Mouse (Mus musculus) G1E (cell line): ENCODE measurements around the gene Olfr938. TPM values are rescaled to one million over a fixed set of nuclear protein-coding genes. Genes with fewer than 3 reads are reported as not detected.

Experiments used
- ATAC-seq: 2 replicates; pipeline ENCODE4 v1.8.0; 2016; ENCODE audit warnings: mild to moderate bottlenecking; ENCODE audit not compliant: insufficient number of reproducible peaks, poor library complexity, low FRiP score, severe bottlenecking; ENCODE audit errors: extremely low read depth
- DNase-seq: peaks from one replicate; pipeline ENCODE4 v3.0.0; 2012; ENCODE audit warnings: low spot score
- H3K27me3 ChIP-seq: 2 replicates; pipeline ENCODE4 v1.6.1; 2012; ENCODE audit warnings: mild to moderate bottlenecking, low read length, inconsistent platforms; ENCODE audit not compliant: insufficient read depth
- H3K36me3 ChIP-seq: replicated peaks from 2 replicates; pipeline ENCODE3; 2012; ENCODE audit warnings: mild to moderate bottlenecking, inconsistent platforms
- H3K4me1 ChIP-seq: 2 replicates; pipeline ENCODE4 v1.6.1; 2012; ENCODE audit warnings: low read depth, low read length, inconsistent platforms, mixed read lengths; ENCODE audit not compliant: insufficient read depth
- H3K4me3 ChIP-seq: 2 replicates; pipeline ENCODE4 v1.5.1; 2012; ENCODE audit warnings: low read depth, mild to moderate bottlenecking, inconsistent platforms, low read length, moderate library complexity, mixed read lengths
- H3K9me3 ChIP-seq: replicated peaks from 2 replicates; pipeline ENCODE4 v1.6.1; 2012; ENCODE audit warnings: inconsistent platforms
- CTCF ChIP-seq: IDR thresholded peaks from 2 replicates; pipeline ENCODE4 v1.5.1; 2012; ENCODE audit warnings: low read depth, low read length, inconsistent platforms, mixed read lengths
- GATA1 ChIP-seq: IDR thresholded peaks from 2 replicates; pipeline ENCODE4 v1.6.1; 2012; ENCODE audit warnings: borderline replicate concordance, low read length, inconsistent platforms, mixed read lengths
- GATA2 ChIP-seq: IDR thresholded peaks from 2 replicates; pipeline ENCODE4 v1.6.1; 2012; ENCODE audit warnings: low read depth, low read length, inconsistent platforms, borderline replicate concordance
- POLR2AphosphoS5 ChIP-seq: IDR thresholded peaks from 2 replicates; pipeline ENCODE4 v1.6.1; 2012; ENCODE audit warnings: low read depth, low read length, inconsistent platforms; ENCODE audit not compliant: insufficient replicate concordance
- TAL1 ChIP-seq: conservative IDR thresholded peaks from 2 replicates; pipeline ENCODE4 v1.6.1; 2012; ENCODE audit warnings: low read depth, low read length, inconsistent platforms, mixed read lengths
- polyA plus RNA-seq: library from polyadenylated mRNA; stranded (reverse); fragments of >175 nt; gene quantifications from 2 replicates; pipeline ENCODE4 v1.2.3, GENCODE M21; 2012
- total RNA-seq, 2 experiments: library from RNA; stranded (forward) in 1 of 2; stranded (reverse) in 1 of 2; fragments of 200-1000 nt in 1 of 2; fragments of >200 nt in 1 of 2; fragmentation: Nextera tagmentation in 1 of 2; gene quantifications; 2 replicates each; pipeline ENCODE4 v1.2.3; 2014 to 2017

Olfr938 gene
- total RNA-seq (2014; fragmentation: Nextera tagmentation) (not detected in 2 replicates), total RNA-seq (2017) (not detected in 2 replicates), polyA plus RNA-seq (not detected in 2 replicates)

GRCm38 (mm10) chr9:39078787-39079186 is at the start of gene Olfr938:
Gene Olfr938 (minus strand): TSS chr9:39078887.
- no peak for TF ChIP-seq TAL1
- TF ChIP-seq GATA1 = no peak
- TF ChIP-seq POLR2AphosphoS5 = no peak
- no peak for TF ChIP-seq CTCF
- no peak for TF ChIP-seq GATA2
- Histone ChIP-seq H3K36me3 (no peaks in the 10 kb centered on the region), H3K4me1 (no peaks in the 10 kb centered on the region), H3K4me3 (no peak within 1 kb of the TSS), H3K27me3 (no peaks in the 10 kb centered on the region), H3K9me3 (peaks cover 6% of the 10 kb centered on the region)
- DNase-seq (no peak), ATAC-seq (no peak)

GRCm38 (mm10) chr9:39127831-39128230 is 49.1 kb upstream of the Olfr938 start, which contains the start of gene Olfr27:
Gene Olfr27 (plus strand): TSS chr9:39128131.
- Histone ChIP-seq H3K36me3 (no peaks in the 10 kb centered on the region), H3K9me3 (no peaks in the 10 kb centered on the region), H3K27me3 (no peaks in the 10 kb centered on the region), H3K4me1 (no peaks in the 10 kb centered on the region), H3K4me3 (no peak within 1 kb of the TSS)
- ATAC-seq = no peak
- no peak for TF ChIP-seq CTCF
- no peak for TF ChIP-seq GATA2
- no peak for TF ChIP-seq GATA1
- TF ChIP-seq TAL1 = no peak
- no peak for TF ChIP-seq POLR2AphosphoS5
- DNase-seq = no peak

GRCm38 (mm10) chr9:39127326-39127725 is 48.6 kb upstream of the Olfr938 start:
- Histone ChIP-seq H3K27me3 (no peaks in the 10 kb centered on the region), H3K36me3 (no peaks in the 10 kb centered on the region), H3K4me3 (no peak overlapping the region), H3K9me3 (no peaks in the 10 kb centered on the region), H3K4me1 (no peaks in the 10 kb centered on the region)
- DNase-seq (no peak), ATAC-seq (no peak)
- TF ChIP-seq GATA1 = no peak
- TF ChIP-seq POLR2AphosphoS5 = no peak
- TF ChIP-seq CTCF = no peak
- TF ChIP-seq TAL1 = no peak
- TF ChIP-seq GATA2 = no peak

- Histone ChIP-seq H3K36me3 (no peaks in the 10 kb centered on the region), H3K27me3 (no peaks in the 10 kb centered on the region), H3K9me3 (no peaks in the 10 kb centered on the region), H3K4me3 (no peak within 1 kb of the TSS), H3K4me1 (no peaks in the 10 kb centered on the region)
- DNase-seq = no peak
- TF ChIP-seq TAL1 = no peak
- TF ChIP-seq CTCF = no peak
- no peak for TF ChIP-seq GATA2
- TF ChIP-seq GATA1 = no peak
- no peak for ATAC-seq
Measured at GRCm38 (mm10) chr9:39064851-39065250, 13.8 kb downstream of the Olfr938 start, which contains the start of gene Olfr937. Gene Olfr937 (minus strand): TSS chr9:39064951.

Other genes with a start within 250 kb of the Olfr938 start
- gene Olfr924, start 234.4 kb downstream of the Olfr938 start, total RNA-seq (2014; fragmentation: Nextera tagmentation) = not detected in 2 replicates
- 0.06 and 0.11 TPM in 2 replicates for gene Olfr924, start 234.4 kb downstream of the Olfr938 start, total RNA-seq (2017)
- not detected in 2 replicates for gene Olfr924, start 234.4 kb downstream of the Olfr938 start, polyA plus RNA-seq
- not detected in 2 replicates for gene Olfr26, start 223.8 kb downstream of the Olfr938 start, total RNA-seq (2014; fragmentation: Nextera tagmentation)
- gene Olfr26, start 223.8 kb downstream of the Olfr938 start, total RNA-seq (2017) = 0.11 TPM in 1 of 2 replicates, not detected in the other
- not detected in 2 replicates for gene Olfr26, start 223.8 kb downstream of the Olfr938 start, polyA plus RNA-seq
- gene Olfr926, start 201.8 kb downstream of the Olfr938 start, total RNA-seq (2014; fragmentation: Nextera tagmentation) = not detected in 2 replicates
- 0.33 TPM in 1 of 2 replicates, not detected in the other for gene Olfr926, start 201.8 kb downstream of the Olfr938 start, total RNA-seq (2017)
- not detected in 2 replicates for gene Olfr926, start 201.8 kb downstream of the Olfr938 start, polyA plus RNA-seq
- not detected in 2 replicates for gene Olfr930, start 149.1 kb downstream of the Olfr938 start, total RNA-seq (2014; fragmentation: Nextera tagmentation)
- not detected in 2 replicates for gene Olfr930, start 149.1 kb downstream of the Olfr938 start, total RNA-seq (2017)
- gene Olfr930, start 149.1 kb downstream of the Olfr938 start, polyA plus RNA-seq = not detected in 2 replicates
- gene Olfr933, start 106.6 kb downstream of the Olfr938 start, total RNA-seq (2014; fragmentation: Nextera tagmentation) = not detected in 2 replicates
- 0.22 TPM in 1 of 2 replicates, not detected in the other for gene Olfr933, start 106.6 kb downstream of the Olfr938 start, total RNA-seq (2017)
- gene Olfr933, start 106.6 kb downstream of the Olfr938 start, polyA plus RNA-seq = not detected in 2 replicates
- not detected in 2 replicates for gene Olfr934, start 90.6 kb downstream of the Olfr938 start, total RNA-seq (2014; fragmentation: Nextera tagmentation)
- 0.16 TPM in 1 of 2 replicates, not detected in the other for gene Olfr934, start 90.6 kb downstream of the Olfr938 start, total RNA-seq (2017)
- not detected in 2 replicates for gene Olfr934, start 90.6 kb downstream of the Olfr938 start, polyA plus RNA-seq
- not detected in 2 replicates for gene Olfr935, start 79.2 kb downstream of the Olfr938 start, total RNA-seq (2014; fragmentation: Nextera tagmentation)
- 0.11 TPM in 1 of 2 replicates, not detected in the other for gene Olfr935, start 79.2 kb downstream of the Olfr938 start, total RNA-seq (2017)
- gene Olfr935, start 79.2 kb downstream of the Olfr938 start, polyA plus RNA-seq = not detected in 2 replicates
- gene Olfr146, start 55.5 kb downstream of the Olfr938 start, total RNA-seq (2014; fragmentation: Nextera tagmentation) = not detected in 2 replicates
- gene Olfr146, start 55.5 kb downstream of the Olfr938 start, total RNA-seq (2017) = 0.16 TPM in 1 of 2 replicates, not detected in the other
- gene Olfr146, start 55.5 kb downstream of the Olfr938 start, polyA plus RNA-seq = not detected in 2 replicates
- not detected in 2 replicates for gene Olfr937, start 13.9 kb downstream of the Olfr938 start, total RNA-seq (2014; fragmentation: Nextera tagmentation)
- gene Olfr937, start 13.9 kb downstream of the Olfr938 start, total RNA-seq (2017) = 1.1 TPM in 1 of 2 replicates, not detected in the other
- not detected in 2 replicates for gene Olfr937, start 13.9 kb downstream of the Olfr938 start, polyA plus RNA-seq
- not detected in 2 replicates for gene Olfr27, start 49.2 kb upstream of the Olfr938 start, total RNA-seq (2014; fragmentation: Nextera tagmentation)
- 0.33 TPM in 1 of 2 replicates, not detected in the other for gene Olfr27, start 49.2 kb upstream of the Olfr938 start, total RNA-seq (2017)
- not detected in 2 replicates for gene Olfr27, start 49.2 kb upstream of the Olfr938 start, polyA plus RNA-seq
- not detected in 2 replicates for gene Olfr943, start 87.4 kb upstream of the Olfr938 start, total RNA-seq (2014; fragmentation: Nextera tagmentation)
- gene Olfr943, start 87.4 kb upstream of the Olfr938 start, total RNA-seq (2017) = under 0.01 and 0.16 TPM in 2 replicates
- gene Olfr943, start 87.4 kb upstream of the Olfr938 start, polyA plus RNA-seq = not detected in 2 replicates
- not detected in 2 replicates for gene Olfr944, start 123.0 kb upstream of the Olfr938 start, total RNA-seq (2014; fragmentation: Nextera tagmentation)
- gene Olfr944, start 123.0 kb upstream of the Olfr938 start, total RNA-seq (2017) = 0.12 TPM in 1 of 2 replicates, not detected in the other
- not detected in 2 replicates for gene Olfr944, start 123.0 kb upstream of the Olfr938 start, polyA plus RNA-seq
- not detected in 2 replicates for gene Olfr1537, start 171.1 kb upstream of the Olfr938 start, total RNA-seq (2014; fragmentation: Nextera tagmentation)
- gene Olfr1537, start 171.1 kb upstream of the Olfr938 start, total RNA-seq (2017) = 0.11 and 0.12 TPM in 2 replicates
- gene Olfr1537, start 171.1 kb upstream of the Olfr938 start, polyA plus RNA-seq = not detected in 2 replicates
- not detected in 2 replicates for gene Olfr945, start 197.9 kb upstream of the Olfr938 start, total RNA-seq (2014; fragmentation: Nextera tagmentation)
- 0.06 TPM in 1 of 2 replicates, not detected in the other for gene Olfr945, start 197.9 kb upstream of the Olfr938 start, total RNA-seq (2017)
- not detected in 2 replicates for gene Olfr945, start 197.9 kb upstream of the Olfr938 start, polyA plus RNA-seq
- gene Olfr948, start 247.2 kb upstream of the Olfr938 start, total RNA-seq (2014; fragmentation: Nextera tagmentation) = not detected in 2 replicates
- under 0.01 and 0.06 TPM in 2 replicates for gene Olfr948, start 247.2 kb upstream of the Olfr938 start, total RNA-seq (2017)
- not detected in 2 replicates for gene Olfr948, start 247.2 kb upstream of the Olfr938 start, polyA plus RNA-seq